Mouse (Mus musculus) embryonic facial prominence, embryonic 10.5 days (tissue): Measurements from ENCODE around the gene Ppp1r8. TPM values are rescaled to one million over a fixed set of nuclear protein-coding genes. Genes with fewer than 3 reads are reported as not detected.

ENCODE experiments used
- DNase-seq: peaks from one replicate; pipeline ENCODE4 v3.0.0-alpha.2; 2017; ENCODE audit warnings: low spot score
- H3K27ac ChIP-seq: fragments of 300-500 bp; sonication (generic); replicated peaks from 2 replicates; pipeline ENCODE4 v1.5.1; 2016; ENCODE audit warnings: mild to moderate bottlenecking
- H3K27me3 ChIP-seq: fragments of 300-500 bp; sonication (generic); replicated peaks from 2 replicates; pipeline ENCODE4 v1.6.1; 2016; ENCODE audit warnings: low read depth, mild to moderate bottlenecking; ENCODE audit not compliant: poor library complexity, severe bottlenecking
- H3K36me3 ChIP-seq: fragments of 300-500 bp; sonication (generic); replicated peaks from 2 replicates; pipeline ENCODE4 v1.6.1; 2016; ENCODE audit warnings: mild to moderate bottlenecking, moderate library complexity
- H3K4me1 ChIP-seq: fragments of 300-500 bp; sonication (generic); 2 replicates; pipeline ENCODE4 v1.6.1; 2016
- H3K4me3 ChIP-seq: fragments of 300-500 bp; sonication (generic); 2 replicates; pipeline ENCODE4 v1.5.1; 2016; ENCODE audit warnings: mild to moderate bottlenecking, moderate library complexity
- H3K9me3 ChIP-seq: fragments of 300-500 bp; sonication (generic); 2 replicates; pipeline ENCODE4 v1.6.1; 2016; ENCODE audit warnings: mild to moderate bottlenecking
- WGBS: fragments of 180-500 bp; shearing (Covaris S2); methylation state at CpG from one replicate; pipeline ENCODE4 v1.1.7; 2016; 5-methylcytosine and 5-hydroxymethylcytosine counted together
- polyA plus RNA-seq: library from polyadenylated mRNA; unstranded; fragments of >200 nt; fragmentation: Nextera tagmentation; extraction: Ambion mirVana; gene quantifications from 2 replicates; pipeline ENCODE4 v1.2.1, GENCODE M21; 2016

The Ppp1r8 gene
- polyA plus RNA-seq, 1 experiment from 2014 or later = 81.8 TPM

DNA sequence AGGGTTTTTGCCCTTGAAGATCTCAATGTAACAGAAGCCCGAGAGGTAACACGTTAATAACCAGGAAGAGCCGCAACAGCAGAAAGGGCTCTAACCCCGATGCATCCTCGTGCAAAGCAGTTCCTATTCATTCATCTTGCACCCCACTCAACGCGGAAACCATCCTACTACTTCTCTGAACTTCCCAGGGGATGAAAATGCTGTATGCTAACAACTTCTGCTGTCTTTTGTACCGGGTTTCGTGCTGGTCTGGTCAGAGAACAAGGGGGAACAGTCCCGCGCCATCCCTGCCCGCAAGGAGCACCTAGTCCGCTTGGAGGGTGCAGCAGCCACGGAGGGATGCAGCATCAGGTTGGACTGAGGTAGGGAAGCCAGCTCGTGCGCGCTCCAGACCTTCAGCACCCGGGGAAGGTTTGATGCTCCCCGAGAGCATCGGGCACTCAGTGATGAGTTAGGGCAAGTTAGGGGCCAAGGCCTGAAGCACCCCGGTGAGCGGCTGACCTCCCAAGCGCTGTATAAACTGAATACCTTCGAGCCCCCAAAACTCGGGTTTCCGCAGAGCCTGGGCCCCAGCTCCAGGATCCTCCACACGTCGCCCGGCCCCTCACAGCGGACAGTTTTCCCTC lies 575 bp downstream of the Ppp1r8 start:
- Histone ChIP-seq H3K27ac (peak overlapping the region; percentile 93), H3K27me3 (no peaks in the 10 kb centered on the region)
- under 1% methylated on average over 30 of the region's 30 CpGs for WGBS

DNA sequence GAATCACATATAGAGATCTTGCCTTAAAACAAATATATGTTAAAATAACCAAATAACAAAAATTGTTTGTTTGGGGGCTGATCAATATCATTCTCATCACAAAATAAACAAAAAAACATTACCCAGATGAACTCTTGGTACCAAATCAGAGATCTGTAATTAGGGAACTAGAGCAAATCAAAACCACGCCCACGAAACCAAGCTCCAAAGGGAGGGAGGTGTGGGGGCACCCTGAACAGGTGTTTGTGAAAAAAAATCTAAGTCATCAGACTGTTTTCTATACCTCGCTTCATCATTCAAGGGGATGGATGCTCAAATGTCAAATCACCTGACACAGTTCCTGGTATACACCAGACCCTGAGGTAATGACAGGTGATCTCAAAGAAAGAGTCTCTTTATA lies 1.5 kb downstream of the Ppp1r8 start:
- Histone ChIP-seq H3K4me1 (peaks cover 19% of the 10 kb centered on the region), H3K27me3 (no peaks in the 10 kb centered on the region), H3K36me3 (peaks cover 47% of the 10 kb centered on the region), H3K27ac (peak overlapping the region; percentile 93), H3K4me3 (peak overlapping the region; percentile 91), H3K9me3 (no peaks in the 10 kb centered on the region)
- DNase-seq = no peak
- WGBS = 90% methylated on average over 3 of the region's 3 CpGs

More for the DNA sequence above, 575 bp downstream of the Ppp1r8 start:
- peak overlapping the region; percentile 91 for H3K4me3 ChIP-seq
- H3K4me1 ChIP-seq = peaks cover 19% of the 10 kb centered on the region
- peak; percentile 54 for DNase-seq
- no peaks in the 10 kb centered on the region for H3K9me3 ChIP-seq
- peaks cover 38% of the 10 kb centered on the region for H3K36me3 ChIP-seq

DNA sequence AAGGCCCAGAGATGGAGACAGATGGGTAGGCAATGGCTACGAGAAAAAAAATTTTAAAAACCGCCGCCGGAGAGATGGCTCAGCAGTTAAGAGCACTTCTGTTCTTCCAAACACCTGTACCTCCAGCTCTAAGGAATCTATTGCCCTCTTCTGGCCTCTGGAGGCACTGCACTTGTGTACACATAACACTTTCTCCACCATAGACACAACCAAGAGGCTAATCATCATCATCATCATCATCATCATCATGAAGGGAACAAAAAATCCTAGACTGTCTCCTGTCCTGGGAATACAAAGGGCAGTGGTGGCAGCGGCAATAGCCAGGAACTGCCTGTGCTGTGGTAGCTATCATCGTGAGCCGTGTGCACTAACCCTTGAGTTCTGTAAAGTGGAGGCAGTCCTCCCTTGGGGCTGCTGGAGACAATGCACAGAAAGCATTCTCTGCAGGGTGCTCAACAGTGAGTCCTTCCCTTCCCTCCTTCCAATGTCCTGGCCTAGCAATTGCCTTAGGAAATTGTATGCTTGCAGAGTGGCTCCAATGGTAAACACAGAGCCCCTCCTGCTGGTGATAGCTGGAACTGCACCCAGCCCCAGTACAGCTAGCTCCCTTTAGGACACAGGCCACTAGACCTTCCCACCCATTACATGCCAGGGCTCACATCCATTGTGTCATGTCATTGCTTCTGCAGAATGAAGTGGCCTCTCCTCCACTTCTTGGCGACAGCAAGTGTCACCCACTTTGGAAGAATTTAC lies 19.2 kb downstream of the Ppp1r8 start:
- Histone ChIP-seq H3K4me1 (no peaks in the 10 kb centered on the region), H3K9me3 (peaks cover 11% of the 10 kb centered on the region), H3K27me3 (no peaks in the 10 kb centered on the region), H3K4me3 (no peak overlapping the region), H3K27ac (no peak overlapping the region), H3K36me3 (peaks cover 47% of the 10 kb centered on the region)
- DNase-seq = peak; percentile 77
- WGBS = 75% methylated on average over 8 of the region's 8 CpGs

DNA sequence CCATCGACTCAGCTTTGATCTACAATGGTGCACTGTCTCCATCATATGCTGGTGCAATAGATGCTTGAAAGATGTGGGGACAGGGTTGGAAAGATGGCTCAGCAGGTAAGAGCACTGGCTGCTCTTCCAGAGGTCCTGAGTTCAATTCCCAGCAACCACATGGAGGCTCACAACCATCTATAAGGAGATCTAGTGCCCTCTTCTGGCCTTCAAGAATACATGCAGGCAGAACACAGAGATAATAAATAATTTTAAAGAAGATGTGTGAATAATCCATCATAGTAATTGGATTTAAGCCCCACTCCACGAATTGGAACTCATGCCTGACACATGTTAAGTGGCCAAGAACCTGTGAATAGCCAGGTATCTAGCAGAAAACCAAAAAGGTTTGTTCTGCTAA lies 24.5 kb downstream of the Ppp1r8 start:
- DNase-seq = no peak
- Histone ChIP-seq H3K27me3 (no peaks in the 10 kb centered on the region), H3K4me1 (no peaks in the 10 kb centered on the region), H3K36me3 (no peaks in the 10 kb centered on the region), H3K27ac (no peak overlapping the region), H3K4me3 (no peak overlapping the region), H3K9me3 (peaks cover 9% of the 10 kb centered on the region)
- 51% methylated on average over 2 of the region's 2 CpGs for WGBS

DNA sequence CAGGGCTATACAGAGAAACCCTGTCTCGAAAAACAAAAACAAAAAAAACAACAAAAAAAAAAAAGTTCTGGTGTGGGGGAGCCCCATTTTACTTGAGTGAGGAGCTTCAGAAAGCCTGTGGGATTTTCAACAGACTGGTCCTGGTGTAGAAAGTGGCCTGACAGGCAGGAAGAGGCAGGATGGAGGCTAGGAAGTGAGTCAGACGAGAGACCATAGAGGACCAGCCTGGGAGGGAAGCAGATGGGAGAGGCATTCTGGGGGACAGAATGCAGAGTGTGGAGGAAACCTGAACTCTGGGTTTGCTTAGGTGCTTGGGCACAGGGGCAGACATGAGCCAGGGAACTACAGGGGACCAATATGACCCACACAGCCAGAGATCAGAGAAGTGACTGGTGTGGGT lies 26.1 kb downstream of the Ppp1r8 start:
- no peaks in the 10 kb centered on the region for H3K4me1 ChIP-seq
- no peak overlapping the region for H3K27ac ChIP-seq
- DNase-seq = no peak
- H3K27me3 ChIP-seq = no peaks in the 10 kb centered on the region
- no peaks in the 10 kb centered on the region for H3K36me3 ChIP-seq
- no peak overlapping the region for H3K4me3 ChIP-seq
- WGBS = 72% methylated on average over 2 of the region's 2 CpGs
- H3K9me3 ChIP-seq = peaks cover 9% of the 10 kb centered on the region

DNA sequence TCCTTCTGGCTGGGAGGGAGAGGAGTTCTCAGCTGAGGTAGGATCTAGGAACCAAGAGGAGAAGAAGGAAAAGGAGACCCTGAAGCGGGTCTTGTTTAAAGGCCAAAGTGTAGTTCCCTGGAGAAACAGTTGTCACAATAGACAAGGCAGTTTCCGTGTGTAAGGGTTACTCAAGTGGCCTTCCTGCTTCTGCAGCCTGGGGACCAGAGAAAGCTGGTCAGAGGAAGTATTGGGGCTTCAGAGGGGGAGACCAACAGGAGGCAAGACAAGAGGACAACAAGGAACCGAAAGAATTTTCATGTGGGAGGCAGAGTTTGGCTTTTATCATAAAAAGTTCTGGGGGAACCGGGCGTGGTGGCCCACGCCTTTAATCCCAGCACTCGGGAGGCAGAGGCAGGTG lies 26.6 kb downstream of the Ppp1r8 start:
- Histone ChIP-seq H3K4me3 (no peak overlapping the region), H3K36me3 (no peaks in the 10 kb centered on the region), H3K9me3 (peaks cover 12% of the 10 kb centered on the region), H3K4me1 (no peaks in the 10 kb centered on the region), H3K27ac (no peak overlapping the region), H3K27me3 (no peaks in the 10 kb centered on the region)
- DNase-seq = no peak
- WGBS = 85% methylated on average over 7 of the region's 7 CpGs

DNA sequence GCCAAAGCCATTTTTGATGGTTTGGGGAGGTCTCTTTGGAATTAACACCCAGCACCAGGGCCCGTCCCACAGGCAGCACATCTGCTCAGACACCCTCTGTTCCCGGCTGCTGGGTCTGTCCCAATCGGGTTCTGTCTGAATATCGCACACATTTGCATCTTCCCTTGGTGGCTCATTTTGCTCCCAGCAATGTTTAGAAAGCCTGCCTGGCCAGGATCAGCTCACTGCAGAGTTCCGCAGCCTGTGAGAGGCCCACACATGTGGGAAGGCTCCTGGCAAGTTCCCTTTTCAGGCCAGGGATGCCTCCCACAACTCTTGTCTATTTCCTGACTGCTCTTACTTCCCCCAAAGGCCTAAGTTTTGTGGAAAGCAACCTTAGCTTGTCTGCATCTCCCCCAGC lies 33.3 kb downstream of the Ppp1r8 start:
- 89% methylated on average over 5 of the region's 5 CpGs for WGBS
- Histone ChIP-seq H3K4me3 (no peak overlapping the region), H3K9me3 (peaks cover 10% of the 10 kb centered on the region; the same call in 1 of the 2 replicates), H3K36me3 (no peaks in the 10 kb centered on the region), H3K4me1 (no peaks in the 10 kb centered on the region), H3K27ac (no peak overlapping the region), H3K27me3 (no peaks in the 10 kb centered on the region)
- no peak for DNase-seq

DNA sequence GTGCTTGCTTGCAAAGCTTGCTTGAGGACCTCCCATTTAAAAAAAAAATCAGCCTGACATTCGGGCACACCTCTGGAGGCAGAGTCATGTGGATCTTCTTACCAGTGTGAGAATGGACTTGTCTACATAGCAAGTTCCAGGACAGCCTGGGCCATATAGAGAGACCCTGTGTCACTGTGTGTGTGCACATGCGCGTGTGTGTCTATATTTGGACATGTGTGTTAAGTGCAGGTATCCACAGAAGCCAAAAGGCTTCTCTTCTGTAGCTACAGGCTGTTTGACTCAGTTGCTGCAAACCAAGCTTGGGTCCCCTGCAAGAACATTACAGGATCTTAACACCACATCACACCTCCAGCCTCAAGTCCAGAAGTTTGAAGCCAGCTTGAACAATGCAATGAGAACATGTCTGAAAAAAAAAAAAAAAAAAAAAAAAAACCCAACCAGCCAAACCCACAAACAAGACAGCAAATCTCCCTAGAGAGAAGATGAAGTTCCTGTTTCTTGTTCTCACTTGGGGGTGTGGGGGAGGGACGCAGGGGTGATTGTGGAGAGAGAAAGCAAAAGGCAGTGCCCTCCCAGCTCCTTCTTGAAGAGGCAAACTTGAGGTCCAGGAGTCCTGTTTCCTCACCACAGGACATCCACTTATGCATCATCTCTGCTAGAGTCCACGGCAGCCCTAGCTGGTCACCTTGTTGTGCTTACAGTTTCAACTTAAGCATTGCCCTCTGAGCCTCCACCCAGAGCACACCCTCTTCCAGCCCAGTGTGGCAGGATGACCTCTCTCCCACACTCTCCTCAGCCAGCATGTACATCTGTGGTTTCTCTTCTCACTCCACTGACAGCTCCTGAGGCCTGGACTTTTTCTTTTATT lies 35.0 kb downstream of the Ppp1r8 start:
- H3K27ac ChIP-seq = no peak overlapping the region
- no peaks in the 10 kb centered on the region for H3K36me3 ChIP-seq
- no peaks in the 10 kb centered on the region for H3K4me1 ChIP-seq
- 77% methylated on average over 5 of the region's 5 CpGs for WGBS
- no peaks in the 10 kb centered on the region for H3K27me3 ChIP-seq
- no peak overlapping the region for H3K4me3 ChIP-seq
- DNase-seq = no peak
- H3K9me3 ChIP-seq = peaks cover 10% of the 10 kb centered on the region; the same call in 1 of the 2 replicates

DNA sequence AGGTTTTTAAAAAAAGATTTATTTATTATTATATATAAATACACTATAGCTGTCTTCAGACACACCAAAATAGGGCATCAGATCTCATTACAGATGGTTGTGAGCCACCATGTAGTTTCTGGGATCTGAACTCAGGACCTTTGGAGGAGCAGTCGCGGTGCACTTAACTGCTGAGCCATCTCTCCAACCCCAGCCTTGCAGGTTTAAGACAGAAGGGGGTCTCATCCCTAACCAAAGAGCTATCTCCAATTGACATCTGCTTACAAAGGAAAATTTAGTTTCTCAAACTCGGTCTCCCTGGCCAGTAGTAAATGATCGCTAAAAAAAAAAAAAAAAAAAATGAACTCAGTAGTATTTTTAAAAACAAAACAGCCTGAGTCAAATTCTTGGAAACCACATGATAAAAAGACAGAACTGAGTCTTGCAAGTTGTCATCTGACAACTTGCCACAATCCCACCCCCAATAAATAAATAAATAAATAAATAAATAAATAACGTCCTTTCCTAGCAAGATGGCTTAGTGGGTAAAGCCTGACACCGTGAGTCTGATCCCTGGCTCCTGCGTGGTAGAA lies 36.3 kb downstream of the Ppp1r8 start:
- Histone ChIP-seq H3K4me1 (no peaks in the 10 kb centered on the region), H3K9me3 (peaks cover 10% of the 10 kb centered on the region; the same call in 1 of the 2 replicates), H3K27ac (no peak overlapping the region), H3K36me3 (no peaks in the 10 kb centered on the region), H3K27me3 (no peaks in the 10 kb centered on the region), H3K4me3 (no peak overlapping the region)
- DNase-seq = no peak
- 91% methylated on average over 7 of the region's 7 CpGs for WGBS

DNA sequence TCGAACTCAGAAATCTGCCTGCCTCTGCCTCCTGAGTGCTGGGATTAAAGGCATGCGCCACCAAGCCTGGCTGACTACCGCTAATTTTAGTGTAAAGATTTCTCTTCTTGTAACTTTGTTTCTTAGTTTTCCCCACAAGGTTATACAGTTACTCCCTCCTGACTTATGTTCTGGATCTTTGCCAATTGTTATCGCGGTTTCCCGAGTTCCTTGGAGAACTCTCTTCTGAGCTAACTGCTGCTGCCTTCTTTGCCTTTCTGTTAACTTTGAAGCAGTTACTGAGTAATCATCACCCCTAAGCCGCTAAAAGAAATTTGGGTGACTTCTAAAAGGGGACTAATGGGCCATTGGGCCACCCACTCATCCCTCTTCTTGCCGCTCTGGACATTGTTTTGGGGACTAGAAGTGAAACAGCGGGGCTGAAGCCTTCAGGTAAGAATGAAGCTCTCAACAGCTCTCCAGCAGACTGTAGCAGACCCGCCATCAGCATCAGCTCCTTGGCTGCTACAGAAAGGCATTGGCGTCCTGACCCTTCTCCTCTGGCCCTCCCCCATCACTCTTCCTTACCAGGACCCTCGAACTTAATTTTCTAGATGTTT lies 37.3 kb downstream of the Ppp1r8 start:
- Histone ChIP-seq H3K27ac (no peak overlapping the region), H3K4me3 (no peak overlapping the region), H3K9me3 (0 out of 2 replicates have a peak, but pooled peaks cover 4% of the 10 kb centered on the region), H3K27me3 (no peaks in the 10 kb centered on the region), H3K4me1 (no peaks in the 10 kb centered on the region), H3K36me3 (no peaks in the 10 kb centered on the region)
- WGBS = 90% methylated on average over 12 of the region's 12 CpGs
- DNase-seq = no peak

DNA sequence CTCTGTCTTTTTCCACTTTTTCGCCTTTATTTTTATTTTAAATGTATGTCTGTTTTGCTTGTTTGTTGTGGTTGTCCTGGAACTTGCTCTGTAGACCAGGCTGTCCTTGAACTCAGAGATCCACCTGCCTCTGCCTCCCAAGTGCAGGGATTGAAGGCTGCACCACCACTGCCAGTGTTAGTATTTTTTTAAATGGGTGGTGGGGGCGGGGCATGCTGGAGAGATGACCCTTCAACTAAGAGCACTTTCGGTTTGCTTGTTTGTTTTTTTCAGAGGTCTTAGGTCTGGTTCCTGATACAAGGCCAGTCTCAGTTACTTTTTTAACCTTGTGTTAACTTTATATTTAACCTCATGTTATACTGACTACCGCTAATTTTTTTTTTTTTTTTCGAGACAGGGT lies 37.8 kb downstream of the Ppp1r8 start:
- H3K27me3 ChIP-seq = no peaks in the 10 kb centered on the region
- 87% methylated on average over 5 of the region's 5 CpGs for WGBS
- no peak for DNase-seq
- no peak overlapping the region for H3K4me3 ChIP-seq
- no peaks in the 10 kb centered on the region for H3K36me3 ChIP-seq
- no peaks in the 10 kb centered on the region for H3K9me3 ChIP-seq
- no peaks in the 10 kb centered on the region for H3K4me1 ChIP-seq
- no peak overlapping the region for H3K27ac ChIP-seq

DNA sequence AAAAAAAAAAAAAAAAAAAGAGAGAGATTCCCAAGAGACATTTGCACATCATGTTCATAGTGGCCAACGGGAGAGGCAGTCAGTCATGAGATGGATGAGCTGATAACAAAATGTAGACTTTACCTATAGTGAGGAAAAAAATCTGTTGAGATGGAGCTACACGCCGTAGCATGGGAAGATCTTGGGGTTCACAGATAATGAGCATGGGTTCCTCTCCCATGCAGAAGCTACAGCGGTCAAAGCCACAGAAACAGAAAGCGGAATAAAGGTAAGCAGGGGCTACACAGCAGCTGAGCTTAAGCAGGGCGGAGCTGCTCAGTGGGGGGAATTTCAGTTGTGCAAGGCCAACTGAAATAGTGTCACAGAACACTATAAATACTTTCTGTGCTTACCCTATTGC lies 38.6 kb downstream of the Ppp1r8 start:
- WGBS = 94% methylated on average over 6 of the region's 6 CpGs
- Histone ChIP-seq H3K9me3 (no peaks in the 10 kb centered on the region), H3K4me3 (no peak overlapping the region), H3K27me3 (no peaks in the 10 kb centered on the region), H3K36me3 (no peaks in the 10 kb centered on the region), H3K27ac (no peak overlapping the region), H3K4me1 (no peaks in the 10 kb centered on the region)
- DNase-seq = no peak
